Mouse (Mus musculus) effector memory CD4-positive, alpha-beta T cell, adult 5 months (primary cell): ENCODE measurements around the gene Zfpm1. TPM values are rescaled to one million over a fixed set of nuclear protein-coding genes. Genes with fewer than 3 reads are reported as not detected.

Source experiments
- polyA plus RNA-seq: library from polyadenylated mRNA; unstranded; fragments of 100-300 nt; shearing (Covaris generic); gene quantifications from one replicate; pipeline ENCODE4 v1.2.1, GENCODE M21; 2017

Gene Zfpm1
- 55.0 TPM for polyA plus RNA-seq

GRCm38 (mm10) chr8:122282035-122282358 lies at the start of gene Zfpm1:
Gene Zfpm1, plus strand, starts transcription at chr8:122282141.

GRCm38 (mm10) chr8:122360696-122361416 lies 78.9 kb downstream of the Zfpm1 start, which contains the start of gene Trhr2:
Gene Trhr2, minus strand, starts transcription at chr8:122360746.

GRCm38 (mm10) chr8:122376365-122377231 lies 94.7 kb downstream of the Zfpm1 start, which contains the start of gene Zc3h18:
Gene Zc3h18, plus strand, starts transcription at chr8:122376609.

Other genes with a start within 250 kb of the Zfpm1 start
- gene Trhr2, start 78.6 kb downstream of the Zfpm1 start, polyA plus RNA-seq, result not detected
- gene Zc3h18, start 94.5 kb downstream of the Zfpm1 start, polyA plus RNA-seq, result 49.3 TPM
- 0.54 TPM for gene Il17c, start 139.9 kb downstream of the Zfpm1 start, polyA plus RNA-seq
- gene Cyba, start 150.8 kb downstream of the Zfpm1 start, polyA plus RNA-seq, result 405 TPM
- gene Mvd, start 161.3 kb downstream of the Zfpm1 start, polyA plus RNA-seq, result 10.3 TPM
- 8.2 TPM for gene Snai3, start 178.6 kb downstream of the Zfpm1 start, polyA plus RNA-seq
- 170 TPM for gene Rnf166, start 193.9 kb downstream of the Zfpm1 start, polyA plus RNA-seq
- gene Ctu2, start 194.0 kb downstream of the Zfpm1 start, polyA plus RNA-seq, result 44.4 TPM